Mouse (Mus musculus) stomach, embryonic 14.5 days (tissue): ENCODE measurements around the gene Slc27a3. TPM values are rescaled to one million over a fixed set of nuclear protein-coding genes. Genes with fewer than 3 reads are reported as not detected.

Source experiments
- ATAC-seq: fragments of 200-750 bp; cut with Nextera tagmentation; 2 replicates; pipeline ENCODE4 v1.8.0; 2017; ENCODE audit warnings: low read depth, moderate TSS enrichment; ENCODE audit not compliant: insufficient number of reproducible peaks, insufficient read depth, low FRiP score
- H3K27ac ChIP-seq: fragments of 300-500 bp; sonication (generic); 2 replicates; pipeline ENCODE4 v1.5.1; 2014; ENCODE audit warnings: mild to moderate bottlenecking, low read length, moderate library complexity, mixed read lengths
- H3K27me3 ChIP-seq: fragments of 300-500 bp; sonication (generic); 2 replicates; pipeline ENCODE4 v1.6.1; 2014; ENCODE audit warnings: low read length, control low read depth, mixed read lengths; ENCODE audit not compliant: control insufficient read depth, insufficient read depth
- H3K36me3 ChIP-seq: fragments of 300-500 bp; sonication (generic); 2 replicates; pipeline ENCODE4 v1.6.1; 2014; ENCODE audit warnings: mild to moderate bottlenecking, control low read depth, low read length, moderate library complexity, mixed read lengths; ENCODE audit not compliant: control insufficient read depth, insufficient read depth
- H3K4me1 ChIP-seq: fragments of 300-500 bp; sonication (generic); 2 replicates; pipeline ENCODE4 v1.6.1; 2014; ENCODE audit warnings: low read length, control low read depth, mixed read lengths; ENCODE audit not compliant: control insufficient read depth, insufficient read depth
- H3K4me2 ChIP-seq: fragments of 300-500 bp; sonication (generic); replicated peaks from 2 replicates; pipeline ENCODE4 v1.6.1; 2014; ENCODE audit warnings: low read depth, low read length, control low read depth
- H3K4me3 ChIP-seq: fragments of 300-500 bp; sonication (generic); 2 replicates; pipeline ENCODE4 v1.5.1; 2014; ENCODE audit warnings: low read depth, low read length, control low read depth
- H3K9ac ChIP-seq: fragments of 300-500 bp; sonication (generic); replicated peaks from 2 replicates; pipeline ENCODE4 v1.6.1; 2014; ENCODE audit warnings: low read depth, mild to moderate bottlenecking, control low read depth, low read length, moderate library complexity, mixed read lengths
- H3K9me3 ChIP-seq: fragments of 300-500 bp; sonication (generic); 2 replicates; pipeline ENCODE4 v1.6.1; 2016; ENCODE audit warnings: low read depth, low read length, control low read depth; ENCODE audit not compliant: control insufficient read depth
- WGBS: fragments of 180-500 bp; shearing (Covaris S2); extraction: QIAGEN DNeasy Blood & Tissue Kit; methylation state at CpG from one replicate; pipeline ENCODE4 v1.1.7; 2014; 5-methylcytosine and 5-hydroxymethylcytosine counted together
- polyA plus RNA-seq: library from polyadenylated mRNA; unstranded; fragments of >200 nt; fragmentation: Nextera tagmentation; extraction: Ambion mirVana; gene quantifications from 2 replicates; pipeline ENCODE4 v1.2.1, GENCODE M21; 2014

The Slc27a3 gene
- polyA plus RNA-seq, 1 experiment from 2014 or later, result 11.7 TPM

- Histone ChIP-seq H3K9me3 (no peaks in the 10 kb centered on the region), H3K4me1 (peaks cover 23% of the 10 kb centered on the region), H3K36me3 (peaks cover 10% of the 10 kb centered on the region), H3K9ac (no peak overlapping the region), H3K27me3 (no peaks in the 10 kb centered on the region), H3K27ac (no peak overlapping the region), H3K4me3 (no peak overlapping the region), H3K4me2 (no peak overlapping the region)
- 56% methylated on average over 1 of the region's 1 CpGs for whole genome bisulfite sequencing
- ATAC-seq, result no peak
Measured at GRCm38 (mm10) chr3:90427574-90427973, 37.8 kb upstream of the Slc27a3 start.

GRCm38 (mm10) chr3:90425499-90425898 is 35.8 kb upstream of the Slc27a3 start:
- no peak for ATAC-seq
- no peak overlapping the region for H3K4me2 ChIP-seq
- H3K9ac ChIP-seq, result no peak overlapping the region
- 76% methylated on average over 2 of the region's 2 CpGs for WGBS
- H3K27ac ChIP-seq, result no peak overlapping the region
- no peak overlapping the region for H3K4me3 ChIP-seq
- peaks cover 13% of the 10 kb centered on the region for H3K36me3 ChIP-seq
- H3K27me3 ChIP-seq, result no peaks in the 10 kb centered on the region
- peaks cover 6% of the 10 kb centered on the region; the same call in 1 of the 2 replicates for H3K4me1 ChIP-seq
- H3K9me3 ChIP-seq, result no peaks in the 10 kb centered on the region

- Histone ChIP-seq H3K4me1 (peaks cover 3% of the 10 kb centered on the region; the same call in 1 of the 2 replicates), H3K27ac (no peak overlapping the region), H3K27me3 (no peaks in the 10 kb centered on the region), H3K9me3 (no peaks in the 10 kb centered on the region), H3K9ac (no peak overlapping the region), H3K4me3 (no peak overlapping the region), H3K36me3 (peaks cover 20% of the 10 kb centered on the region), H3K4me2 (no peak overlapping the region)
- no peak for ATAC-seq
Measured at GRCm38 (mm10) chr3:90423549-90423948, 33.8 kb upstream of the Slc27a3 start.

GRCm38 (mm10) chr3:90420696-90421095 is 31.0 kb upstream of the Slc27a3 start:
- no peak for ATAC-seq
- Histone ChIP-seq H3K4me1 (no peaks in the 10 kb centered on the region), H3K27me3 (no peaks in the 10 kb centered on the region), H3K9me3 (no peaks in the 10 kb centered on the region), H3K27ac (no peak overlapping the region), H3K4me3 (no peak overlapping the region), H3K36me3 (peaks cover 30% of the 10 kb centered on the region), H3K4me2 (no peak overlapping the region), H3K9ac (no peak overlapping the region)
- WGBS, result 79% methylated on average over 6 of the region's 6 CpGs

GRCm38 (mm10) chr3:90413011-90413396 is 23.3 kb upstream of the Slc27a3 start:
- Histone ChIP-seq H3K9me3 (no peaks in the 10 kb centered on the region), H3K4me3 (no peak overlapping the region), H3K36me3 (peaks cover 52% of the 10 kb centered on the region), H3K27ac (no peak overlapping the region), H3K27me3 (no peaks in the 10 kb centered on the region), H3K4me2 (no peak overlapping the region), H3K9ac (no peak overlapping the region), H3K4me1 (no peaks in the 10 kb centered on the region)
- WGBS, result 13% methylated on average over 3 of the region's 3 CpGs
- ATAC-seq, result no peak

- WGBS, result 39% methylated on average over 5 of the region's 5 CpGs
- Histone ChIP-seq H3K27me3 (no peaks in the 10 kb centered on the region), H3K9me3 (no peaks in the 10 kb centered on the region), H3K4me3 (no peak overlapping the region), H3K4me2 (no peak overlapping the region), H3K4me1 (no peaks in the 10 kb centered on the region), H3K9ac (no peak overlapping the region), H3K36me3 (peaks cover 52% of the 10 kb centered on the region), H3K27ac (no peak overlapping the region)
- ATAC-seq, result no peak
Measured at GRCm38 (mm10) chr3:90412312-90413010, 22.7 kb upstream of the Slc27a3 start.

GRCm38 (mm10) chr3:90408721-90409120 is 19.0 kb upstream of the Slc27a3 start:
- no peak overlapping the region for H3K4me2 ChIP-seq
- no peak overlapping the region for H3K4me3 ChIP-seq
- no peaks in the 10 kb centered on the region for H3K9me3 ChIP-seq
- H3K36me3 ChIP-seq, result peaks cover 74% of the 10 kb centered on the region
- no peaks in the 10 kb centered on the region for H3K27me3 ChIP-seq
- H3K9ac ChIP-seq, result no peak overlapping the region
- WGBS, result 85% methylated on average over 3 of the region's 3 CpGs
- no peak overlapping the region for H3K27ac ChIP-seq
- no peaks in the 10 kb centered on the region for H3K4me1 ChIP-seq
- ATAC-seq, result no peak

GRCm38 (mm10) chr3:90406414-90406813 is 16.7 kb upstream of the Slc27a3 start:
- Histone ChIP-seq H3K27me3 (no peaks in the 10 kb centered on the region), H3K9me3 (no peaks in the 10 kb centered on the region), H3K9ac (no peak overlapping the region), H3K4me3 (no peak overlapping the region), H3K36me3 (peaks cover 82% of the 10 kb centered on the region), H3K27ac (no peak overlapping the region), H3K4me1 (no peaks in the 10 kb centered on the region), H3K4me2 (no peak overlapping the region)
- WGBS, result 98% methylated on average over 5 of the region's 5 CpGs
- ATAC-seq, result no peak

- H3K4me3 ChIP-seq, result no peak overlapping the region
- no peaks in the 10 kb centered on the region for H3K27me3 ChIP-seq
- no peaks in the 10 kb centered on the region for H3K4me1 ChIP-seq
- 61% methylated on average over 4 of the region's 4 CpGs for WGBS
- H3K4me2 ChIP-seq, result no peak overlapping the region
- H3K9me3 ChIP-seq, result no peaks in the 10 kb centered on the region
- H3K9ac ChIP-seq, result no peak overlapping the region
- no peak for ATAC-seq
- no peak overlapping the region for H3K27ac ChIP-seq
- peaks cover 85% of the 10 kb centered on the region for H3K36me3 ChIP-seq
Measured at GRCm38 (mm10) chr3:90404609-90405008, 14.9 kb upstream of the Slc27a3 start.
